Mouse (Mus musculus): ENCODE measurements at regions not wholly inside any gene's neighbourhood (a gene's known extent, or its start where the extent isn't known, plus 50 kb on each side); places are given as distances from the start of the nearest gene placed in this dataset.
A peak's percentile ranks its signal among the peaks of the same experiment; 100 is the strongest.

DNA sequence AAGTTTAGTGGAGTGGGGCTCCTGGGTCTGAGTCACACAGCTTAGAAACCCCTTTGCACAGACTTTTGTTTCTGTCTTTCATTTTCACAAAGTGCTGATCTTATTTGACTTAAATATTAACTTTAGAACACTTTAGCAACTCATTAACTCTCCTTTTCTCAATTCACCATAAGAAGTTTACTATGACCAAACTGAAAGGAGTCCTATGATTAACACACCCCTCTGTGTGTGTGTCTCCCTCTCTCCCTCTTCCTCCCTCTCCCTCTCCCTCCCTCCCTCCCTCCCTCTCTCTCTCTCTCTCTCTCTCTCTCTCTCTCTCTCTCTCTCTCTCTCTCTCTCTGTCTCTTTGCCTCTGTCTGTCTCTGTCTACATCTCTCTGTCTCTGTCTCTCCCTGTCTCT lies 551.0 kb upstream of the Tenm4 start:
- no peaks in the 10 kb centered on the region for H3K9me3 ChIP-seq (ENCODE audit: low read length)
- TF ChIP-seq CTCF (conservative IDR thresholded peaks at IDR 0.05; ENCODE audit: low read length) (no peak), POU5F1 (IDR thresholded peaks at IDR 0.05; ENCODE audit: borderline replicate concordance, low read length) (no peak), NANOG (IDR thresholded peaks at IDR 0.05; ENCODE audit: borderline replicate concordance, low read length) (no peak)
- no peaks in the 10 kb centered on the region for H3K27me3 ChIP-seq (ENCODE audit: insufficient read depth, low read length)
- no peaks in the 10 kb centered on the region for H3K4me1 ChIP-seq (replicated peaks; ENCODE audit: low read depth, low read length)
- no peak overlapping the region for H3K4me3 ChIP-seq (replicated peaks; ENCODE audit: low read length)
- no peaks in the 10 kb centered on the region for H3K36me3 ChIP-seq (ENCODE audit: insufficient read depth, low read length)

DNA sequence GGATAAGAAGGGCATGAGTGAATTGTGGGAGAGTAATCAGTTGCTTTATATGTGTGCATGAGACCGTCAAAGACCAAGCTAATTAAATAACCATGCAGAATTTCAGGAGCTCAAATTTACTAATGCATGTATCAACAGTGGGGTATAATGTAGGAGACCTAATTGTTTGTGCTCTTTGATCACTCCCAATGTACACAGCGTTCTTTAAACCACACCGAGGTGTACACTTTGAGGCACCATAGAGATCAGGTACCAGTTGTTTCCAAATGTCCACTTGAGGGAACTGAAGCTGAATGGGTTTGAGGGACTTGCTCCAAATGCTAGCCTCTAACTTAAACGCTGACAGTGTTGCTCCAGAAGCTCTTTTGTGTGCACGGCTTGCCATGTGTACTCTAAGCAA lies 530.4 kb upstream of the Tenm4 start:
- Histone ChIP-seq H3K4me3 (replicated peaks; ENCODE audit: low read length) (no peak overlapping the region), H3K36me3 (ENCODE audit: insufficient read depth, low read length) (no peaks in the 10 kb centered on the region), H3K9me3 (ENCODE audit: low read length) (no peaks in the 10 kb centered on the region), H3K27me3 (ENCODE audit: insufficient read depth, low read length) (no peaks in the 10 kb centered on the region), H3K4me1 (replicated peaks; ENCODE audit: low read depth, low read length) (no peaks in the 10 kb centered on the region)
- no peak for TF ChIP-seq CTCF (conservative IDR thresholded peaks at IDR 0.05; ENCODE audit: low read length)
- TF ChIP-seq POU5F1 (IDR thresholded peaks at IDR 0.05; ENCODE audit: borderline replicate concordance, low read length), result no peak

DNA sequence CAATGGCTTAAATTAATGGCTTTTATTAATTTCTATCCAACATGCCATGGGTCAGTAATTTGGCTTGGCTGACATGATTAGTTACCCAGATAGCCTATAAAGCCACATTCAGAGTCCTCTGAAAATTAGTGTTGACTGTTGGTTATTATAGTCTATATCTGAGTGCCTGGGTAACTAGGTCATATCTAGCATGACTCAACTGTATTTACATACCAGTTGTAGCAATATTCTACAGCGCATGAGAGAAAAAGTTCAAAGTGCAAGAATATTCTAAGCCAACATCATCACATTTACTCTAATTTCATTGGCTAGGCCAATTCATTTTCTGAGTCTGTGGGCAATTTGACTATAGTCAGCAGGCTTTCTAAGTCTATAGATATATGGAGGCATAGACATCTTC lies 496.7 kb upstream of the Tenm4 start:
- H3K4me3 ChIP-seq (replicated peaks; ENCODE audit: low read length), result no peak overlapping the region
- TF ChIP-seq NANOG (IDR thresholded peaks at IDR 0.05; ENCODE audit: borderline replicate concordance, low read length) (no peak), POU5F1 (IDR thresholded peaks at IDR 0.05; ENCODE audit: borderline replicate concordance, low read length) (no peak), CTCF (conservative IDR thresholded peaks at IDR 0.05; ENCODE audit: low read length) (no peak)
- no peaks in the 10 kb centered on the region for H3K9me3 ChIP-seq (ENCODE audit: low read length)
- no peaks in the 10 kb centered on the region for H3K36me3 ChIP-seq (ENCODE audit: insufficient read depth, low read length)
- H3K4me1 ChIP-seq (replicated peaks; ENCODE audit: low read depth, low read length), result no peaks in the 10 kb centered on the region
- peaks cover 6% of the 10 kb centered on the region; the same call in 1 of the 2 replicates for H3K27me3 ChIP-seq (ENCODE audit: insufficient read depth, low read length)

DNA sequence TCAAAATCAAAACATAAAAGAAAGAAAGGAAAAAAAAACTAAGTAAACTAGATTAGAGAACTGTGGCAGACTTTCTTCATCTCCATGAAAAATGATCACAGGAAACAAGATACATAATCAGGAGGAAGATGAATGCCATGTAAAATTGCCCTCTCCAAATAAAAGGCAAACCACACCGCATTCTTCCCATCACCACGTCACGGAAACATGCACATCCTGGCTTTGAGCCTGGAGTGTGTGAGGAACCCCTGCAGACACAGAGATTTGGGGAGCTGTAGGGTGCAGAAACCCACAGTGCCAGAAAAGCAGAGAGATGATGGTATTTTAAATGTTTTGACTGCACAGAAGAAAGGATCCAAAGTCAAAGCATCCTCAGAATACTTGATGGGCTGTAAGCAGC lies 488.5 kb upstream of the Tenm4 start:
- Histone ChIP-seq H3K36me3 (ENCODE audit: insufficient read depth, low read length) (no peaks in the 10 kb centered on the region), H3K9me3 (ENCODE audit: low read length) (0 out of 2 replicates have a peak, but pooled peaks cover 5% of the 10 kb centered on the region), H3K4me1 (replicated peaks; ENCODE audit: low read depth, low read length) (0 out of 2 replicates have a peak, but pooled peaks cover 3% of the 10 kb centered on the region), H3K27me3 (ENCODE audit: insufficient read depth, low read length) (peaks cover 53% of the 10 kb centered on the region), H3K4me3 (replicated peaks; ENCODE audit: low read length) (no peak overlapping the region)
- TF ChIP-seq POU5F1 (IDR thresholded peaks at IDR 0.05; ENCODE audit: borderline replicate concordance, low read length), result no peak
- no peak for TF ChIP-seq NANOG (IDR thresholded peaks at IDR 0.05; ENCODE audit: borderline replicate concordance, low read length)
- TF ChIP-seq CTCF (conservative IDR thresholded peaks at IDR 0.05; ENCODE audit: low read length), result no peak

DNA sequence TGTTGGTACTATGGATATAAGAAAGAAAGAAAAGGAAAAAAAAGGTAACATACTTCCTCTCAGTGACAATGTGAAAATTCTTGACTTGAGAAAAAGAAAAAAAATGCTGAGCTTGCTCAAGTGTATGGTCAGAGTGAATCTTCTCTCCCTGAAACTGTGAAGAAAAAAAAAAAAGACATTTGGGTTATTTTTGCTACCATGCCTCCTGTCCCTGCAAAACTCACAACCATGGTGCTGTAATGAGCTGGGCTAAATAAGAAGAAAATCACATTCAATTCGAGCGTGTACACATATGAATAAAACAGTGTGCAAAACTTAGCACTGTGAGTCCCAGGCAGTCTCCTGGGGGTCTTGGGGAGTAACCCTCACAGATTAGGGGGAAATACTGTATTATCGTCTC lies 483.3 kb upstream of the Tenm4 start:
- no peak for TF ChIP-seq NANOG (IDR thresholded peaks at IDR 0.05; ENCODE audit: borderline replicate concordance, low read length)
- no peak for TF ChIP-seq POU5F1 (IDR thresholded peaks at IDR 0.05; ENCODE audit: borderline replicate concordance, low read length)
- TF ChIP-seq CTCF (conservative IDR thresholded peaks at IDR 0.05; ENCODE audit: low read length), result no peak
- H3K4me3 ChIP-seq (replicated peaks; ENCODE audit: low read length), result no peak overlapping the region
- H3K9me3 ChIP-seq (ENCODE audit: low read length), result 0 out of 2 replicates have a peak, but pooled peaks cover 5% of the 10 kb centered on the region
- H3K27me3 ChIP-seq (ENCODE audit: insufficient read depth, low read length), result peaks cover 69% of the 10 kb centered on the region
- H3K36me3 ChIP-seq (ENCODE audit: insufficient read depth, low read length), result no peaks in the 10 kb centered on the region
- peaks cover 12% of the 10 kb centered on the region for H3K4me1 ChIP-seq (replicated peaks; ENCODE audit: low read depth, low read length)

DNA sequence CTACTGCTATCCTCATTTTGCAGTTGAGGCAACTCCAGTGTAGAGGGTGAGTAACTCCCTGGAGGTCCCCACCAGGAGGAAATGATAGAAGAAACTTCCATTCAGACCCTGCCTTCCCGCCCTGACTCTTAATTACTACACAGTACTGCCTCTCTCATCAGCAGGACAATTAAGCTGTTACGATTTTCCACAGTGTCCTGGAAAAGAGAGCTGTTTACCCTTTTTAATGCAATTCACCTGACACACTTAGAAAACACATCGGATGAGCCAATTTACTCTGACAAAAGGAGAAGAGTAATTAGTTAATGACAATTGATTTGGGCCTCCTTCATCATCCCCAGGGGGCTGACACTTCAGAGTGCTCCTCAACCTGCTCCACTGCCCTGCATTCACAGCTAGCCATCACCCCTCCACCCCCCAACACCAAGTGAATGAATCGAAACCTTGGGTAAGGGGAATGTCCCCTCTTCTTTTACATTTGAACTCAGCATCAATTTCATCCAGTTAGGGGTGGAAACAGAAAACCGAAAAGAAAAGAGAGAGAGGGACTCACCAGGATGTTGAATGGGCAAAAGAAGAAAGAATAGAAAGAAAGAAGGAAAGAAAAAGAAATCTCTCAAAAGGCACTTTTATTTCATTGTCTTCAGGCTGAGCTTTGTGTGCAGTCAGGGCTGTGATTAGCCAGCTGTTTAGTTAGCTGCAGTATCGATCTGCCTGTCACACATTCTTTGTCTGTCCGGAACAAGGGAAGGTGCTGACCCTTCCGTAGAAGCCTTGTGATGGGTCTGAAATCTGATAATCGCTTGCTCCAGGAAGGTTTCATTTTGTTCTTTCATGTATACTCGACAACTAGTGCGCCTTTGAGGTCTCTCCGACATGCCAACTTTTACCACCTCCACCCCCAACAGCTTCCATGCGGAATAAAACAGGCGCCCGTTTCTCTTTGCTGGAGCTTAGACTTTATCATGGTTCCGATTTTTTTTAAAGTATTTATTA lies 482.6 kb upstream of the Tenm4 start:
- Histone ChIP-seq H3K4me1 (replicated peaks; ENCODE audit: low read depth, low read length) (peaks cover 11% of the 10 kb centered on the region), H3K9me3 (ENCODE audit: low read length) (0 out of 2 replicates have a peak, but pooled peaks cover 5% of the 10 kb centered on the region), H3K4me3 (replicated peaks; ENCODE audit: low read length) (no peak overlapping the region), H3K36me3 (ENCODE audit: insufficient read depth, low read length) (no peaks in the 10 kb centered on the region), H3K27me3 (ENCODE audit: insufficient read depth, low read length) (peaks cover 71% of the 10 kb centered on the region)
- TF ChIP-seq NANOG (IDR thresholded peaks at IDR 0.05; ENCODE audit: borderline replicate concordance, low read length) (peak; percentile 91), POU5F1 (IDR thresholded peaks at IDR 0.05; ENCODE audit: borderline replicate concordance, low read length) (no peak)

DNA sequence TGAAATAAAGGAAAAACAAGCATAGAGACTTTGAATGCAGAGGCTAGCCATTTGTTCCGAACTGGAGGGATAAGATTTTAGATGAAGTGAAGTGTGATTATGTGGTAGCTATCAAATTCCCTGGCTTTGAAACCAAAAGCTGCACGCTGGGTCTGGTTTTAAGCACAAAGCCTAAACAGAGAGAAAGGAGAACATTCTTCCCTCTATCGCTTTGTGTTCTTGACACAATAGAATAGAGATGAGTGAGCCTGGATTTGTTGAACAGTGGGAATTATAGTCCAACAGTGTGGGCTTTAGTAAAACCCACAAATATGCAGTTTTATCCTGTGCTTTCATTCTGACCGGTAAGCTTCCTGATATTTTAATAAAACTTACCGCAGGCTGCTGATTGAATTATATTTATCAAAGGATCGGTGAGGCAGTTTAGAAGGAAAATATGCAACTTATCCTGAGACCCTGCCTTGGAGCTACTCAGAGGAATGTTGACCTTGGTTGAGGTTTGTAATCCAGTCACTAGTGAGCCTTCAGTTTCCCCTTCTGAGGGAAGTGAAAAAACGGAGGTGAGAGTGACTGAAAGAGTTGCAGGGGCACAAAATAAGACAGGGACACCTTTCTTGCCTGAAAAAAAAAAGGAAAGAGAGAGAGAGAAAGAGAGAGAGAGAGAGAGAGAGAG lies 481.7 kb upstream of the Tenm4 start:
- Histone ChIP-seq H3K4me3 (replicated peaks; ENCODE audit: low read length) (no peak overlapping the region), H3K27me3 (ENCODE audit: insufficient read depth, low read length) (peaks cover 66% of the 10 kb centered on the region), H3K36me3 (ENCODE audit: insufficient read depth, low read length) (no peaks in the 10 kb centered on the region), H3K4me1 (replicated peaks; ENCODE audit: low read depth, low read length) (peaks cover 11% of the 10 kb centered on the region), H3K9me3 (ENCODE audit: low read length) (0 out of 2 replicates have a peak, but pooled peaks cover 5% of the 10 kb centered on the region)
- no peak for TF ChIP-seq NANOG (IDR thresholded peaks at IDR 0.05; ENCODE audit: borderline replicate concordance, low read length)
- TF ChIP-seq CTCF (conservative IDR thresholded peaks at IDR 0.05; ENCODE audit: low read length), result no peak
- TF ChIP-seq POU5F1 (IDR thresholded peaks at IDR 0.05; ENCODE audit: borderline replicate concordance, low read length), result no peak

DNA sequence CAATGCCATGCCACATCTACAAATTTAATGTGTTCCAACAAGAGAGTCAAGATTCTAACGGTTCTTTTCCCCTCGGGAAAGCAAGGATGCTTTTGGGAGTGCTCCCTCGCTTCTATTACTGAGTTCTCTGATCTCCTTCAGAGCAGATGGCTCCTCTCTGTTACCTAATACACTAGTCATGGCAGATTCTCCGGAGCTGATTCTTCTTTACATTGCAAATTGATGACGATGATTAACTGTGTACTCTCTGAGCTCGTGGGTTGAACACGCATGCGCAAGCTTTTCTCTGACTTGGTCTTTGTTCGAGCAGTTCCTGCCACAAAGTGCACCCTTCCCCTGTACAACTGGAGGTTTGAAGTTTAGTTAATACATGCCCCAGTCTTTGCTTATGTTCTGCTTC lies 471.5 kb upstream of the Tenm4 start:
- no peaks in the 10 kb centered on the region for H3K4me1 ChIP-seq (replicated peaks; ENCODE audit: low read depth, low read length)
- no peak overlapping the region for H3K4me3 ChIP-seq (replicated peaks; ENCODE audit: low read length)
- TF ChIP-seq CTCF (conservative IDR thresholded peaks at IDR 0.05; ENCODE audit: low read length), result no peak
- no peak for TF ChIP-seq NANOG (IDR thresholded peaks at IDR 0.05; ENCODE audit: borderline replicate concordance, low read length)
- no peak for TF ChIP-seq POU5F1 (IDR thresholded peaks at IDR 0.05; ENCODE audit: borderline replicate concordance, low read length)
- H3K27me3 ChIP-seq (ENCODE audit: insufficient read depth, low read length), result peaks cover 17% of the 10 kb centered on the region
- no peaks in the 10 kb centered on the region for H3K36me3 ChIP-seq (ENCODE audit: insufficient read depth, low read length)
- no peaks in the 10 kb centered on the region for H3K9me3 ChIP-seq (ENCODE audit: low read length)

Data from E14TG2a.4 (cell line).